Mouse (Mus musculus): Measurements from ENCODE around the gene Ndufb6.

DNA sequence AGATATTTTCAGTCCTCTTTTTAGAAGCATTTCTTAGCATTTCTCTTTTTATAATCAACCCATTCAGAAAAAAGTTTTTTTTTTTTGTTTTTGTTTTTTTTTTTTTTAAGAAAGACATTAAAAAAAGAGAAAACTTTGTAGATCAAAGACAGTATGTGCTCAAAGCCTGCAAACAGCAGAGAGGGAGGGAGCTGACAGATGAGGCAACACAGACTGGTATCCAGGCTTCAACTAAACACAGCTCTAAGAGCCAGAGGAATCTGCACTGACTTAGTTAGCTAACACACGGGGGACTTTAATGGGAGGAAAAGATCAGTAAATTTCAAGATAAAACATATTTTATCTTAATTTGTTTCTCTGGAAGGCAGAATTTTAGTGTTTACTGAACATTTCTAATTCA, 14.9 kb downstream of the Ndufb6 start:
- TF ChIP-seq CTCF (IDR thresholded peaks at IDR 0.05; ENCODE audit: low read depth) (no peak), EP300 (IDR thresholded peaks at IDR 0.05; ENCODE audit: low read depth) (no peak)

Measured in liver, postnatal 0 days (tissue).